Mouse (Mus musculus) megakaryocyte-erythroid progenitor cell, adult 5-6 weeks (primary cell): ENCODE measurements around the gene Zfhx3. TPM values are rescaled to one million over a fixed set of nuclear protein-coding genes. Genes with fewer than 3 reads are reported as not detected.

ENCODE experiments used
- ATAC-seq: replicated peaks from 2 replicates; pipeline ENCODE4 v1.8.0; 2016; ENCODE audit warnings: mild to moderate bottlenecking, inconsistent platforms; ENCODE audit not compliant: severe bottlenecking, poor library complexity, low FRiP score, low TSS enrichment
- total RNA-seq, 2 experiments: library from RNA; stranded (forward) in 1 of 2; stranded (reverse) in 1 of 2; fragments of 200-1000, 215-1000 nt in 1 of 2; fragments of >200 nt in 1 of 2; fragmentation: Nextera tagmentation in 1 of 2; gene quantifications; 2 replicates each; pipeline ENCODE4 v1.2.3; 2014 to 2017

Zfhx3 gene
- total RNA-seq, 2 experiments from 2014 or later, result 0.28 to 2.9 TPM

GRCm38 (mm10) chr8:108599558-108599957, 657.1 kb downstream of the Zfhx3 start:
- ATAC-seq, result peak; percentile 88

- ATAC-seq, result no peak
Measured at GRCm38 (mm10) chr8:108608678-108609077, 666.2 kb downstream of the Zfhx3 start.

- ATAC-seq, result no peak
Measured at GRCm38 (mm10) chr8:108609114-108609513, 666.7 kb downstream of the Zfhx3 start.

- ATAC-seq, result 0 out of 2 replicates have a peak, but pooled peaks have one; percentile 22
Measured at GRCm38 (mm10) chr8:108611141-108611674, 668.8 kb downstream of the Zfhx3 start.

GRCm38 (mm10) chr8:108611792-108612413, 669.5 kb downstream of the Zfhx3 start:
- ATAC-seq, result peak; percentile 75

GRCm38 (mm10) chr8:108612815-108613214, 670.4 kb downstream of the Zfhx3 start:
- no peak for ATAC-seq

- ATAC-seq, result no peak
Measured at GRCm38 (mm10) chr8:108613280-108613679, 670.8 kb downstream of the Zfhx3 start.

- ATAC-seq, result no peak
Measured at GRCm38 (mm10) chr8:108621296-108621695, 678.9 kb downstream of the Zfhx3 start.

GRCm38 (mm10) chr8:108623660-108624059, 681.2 kb downstream of the Zfhx3 start:
- ATAC-seq, result peak; percentile 94

- ATAC-seq, result no peak
Measured at GRCm38 (mm10) chr8:108625571-108626120, 683.2 kb downstream of the Zfhx3 start.

- no peak for ATAC-seq
Measured at GRCm38 (mm10) chr8:108631069-108631468, 688.6 kb downstream of the Zfhx3 start.

- no peak for ATAC-seq
Measured at GRCm38 (mm10) chr8:108634282-108634681, 691.8 kb downstream of the Zfhx3 start.

GRCm38 (mm10) chr8:108637887-108638286, 695.4 kb downstream of the Zfhx3 start:
- no peak for ATAC-seq

GRCm38 (mm10) chr8:108645660-108646059, 703.2 kb downstream of the Zfhx3 start:
- ATAC-seq, result no peak

GRCm38 (mm10) chr8:108647556-108647955, 705.1 kb downstream of the Zfhx3 start:
- ATAC-seq, result no peak

GRCm38 (mm10) chr8:108648993-108649392, 706.5 kb downstream of the Zfhx3 start:
- ATAC-seq, result no peak

GRCm38 (mm10) chr8:108650837-108651236, 708.4 kb downstream of the Zfhx3 start:
- no peak for ATAC-seq

GRCm38 (mm10) chr8:108661486-108662093, 719.1 kb downstream of the Zfhx3 start:
- no peak for ATAC-seq

- no peak for ATAC-seq
Measured at GRCm38 (mm10) chr8:108662766-108663165, 720.3 kb downstream of the Zfhx3 start.

- no peak for ATAC-seq
Measured at GRCm38 (mm10) chr8:108671939-108672515, 729.6 kb downstream of the Zfhx3 start.
